Comparison of ENCODE assay signal across 14 mouse cellular contexts in genomic region chr2:102315153-102315552, GRCm38 (mm10).
"Had no signal": no experiment of that assay in that cellular context is flagged by ENCODE, and none has a peak within 500 bp of the region (broad histone marks: within the 10 kb centered on the region; RNA-seq: fewer than 3 reads in every experiment).

No protein-coding gene starts in this region.

- H3K4me3 ChIP-seq: liver, embryonic 15.5 days; lung, embryonic 15.5 days; megakaryocyte, embryonic 14.5 days; midbrain, embryonic 12.5 days; neural tube, embryonic 12.5 days had no signal

- H3K27me3 ChIP-seq: liver, embryonic 15.5 days; lung, embryonic 15.5 days; megakaryocyte, embryonic 14.5 days; midbrain, embryonic 12.5 days; neural tube, embryonic 12.5 days had no signal

- DNase-seq: liver, postnatal 0 days; lung, adult 2 months; lung, postnatal 14 days; right cerebral cortex, postnatal 14 days; spleen, adult 18-20 months; thymus, adult 18-20 months; thymus, postnatal 14 days; thymus, postnatal 36 days had no signal

- H3K27ac ChIP-seq: liver, embryonic 15.5 days; lung, embryonic 15.5 days; macrophage; midbrain, embryonic 12.5 days; neural tube, embryonic 12.5 days had no signal

- H3K9me3 ChIP-seq: liver, embryonic 15.5 days; lung, embryonic 15.5 days; megakaryocyte, embryonic 14.5 days; midbrain, embryonic 12.5 days; neural tube, embryonic 12.5 days had no signal

- H3K4me2 ChIP-seq: liver, embryonic 15.5 days; lung, embryonic 15.5 days; midbrain, embryonic 12.5 days; neural tube, embryonic 12.5 days had no signal

- H3K36me3 ChIP-seq: liver, embryonic 15.5 days; lung, embryonic 15.5 days; midbrain, embryonic 12.5 days; neural tube, embryonic 12.5 days had no signal

- H3K4me1 ChIP-seq: liver, embryonic 15.5 days; neural tube, embryonic 12.5 days had no signal

- ATAC-seq: liver, postnatal 0 days had no signal

- H3K9ac ChIP-seq: liver, embryonic 15.5 days; liver, postnatal 0 days; lung, embryonic 15.5 days; midbrain, embryonic 12.5 days; neural tube, embryonic 12.5 days had no signal
